Mouse (Mus musculus) neural tube, embryonic 13.5 days (tissue): Measurements from ENCODE around the gene Gm4216. TPM values are rescaled to one million over a fixed set of nuclear protein-coding genes. Genes with fewer than 3 reads are reported as not detected.
"Not testable (repeated sequence)": the region's sequence is repeated elsewhere in the genome, so short reads cannot be mapped to it uniquely, and the experiment has no call there.

Experiments used
- ATAC-seq: fragments of 200-750 bp; cut with Nextera tagmentation; 2 replicates; pipeline ENCODE4 v1.8.0; 2017; ENCODE audit warnings: low read depth, mild to moderate bottlenecking, moderate TSS enrichment, moderate library complexity
- H3K27ac ChIP-seq: fragments of 300-500 bp; sonication (generic); replicated peaks from 2 replicates; pipeline ENCODE4 v1.5.1; 2015; ENCODE audit warnings: moderate library complexity, mild to moderate bottlenecking, inconsistent platforms
- H3K27me3 ChIP-seq: fragments of 300-500 bp; sonication (generic); 2 replicates; pipeline ENCODE4 v1.6.1; 2015; ENCODE audit warnings: mild to moderate bottlenecking, inconsistent platforms
- H3K36me3 ChIP-seq: fragments of 300-500 bp; sonication (generic); 2 replicates; pipeline ENCODE4 v1.6.1; 2015; ENCODE audit warnings: mild to moderate bottlenecking, inconsistent platforms
- H3K4me1 ChIP-seq: fragments of 300-500 bp; sonication (generic); replicated peaks from 2 replicates; pipeline ENCODE4 v1.6.1; 2015; ENCODE audit warnings: inconsistent platforms
- H3K4me2 ChIP-seq: fragments of 300-500 bp; sonication (generic); 2 replicates; pipeline ENCODE4 v1.6.1; 2015; ENCODE audit warnings: inconsistent platforms, mild to moderate bottlenecking, moderate library complexity
- H3K4me3 ChIP-seq: fragments of 300-500 bp; sonication (generic); 2 replicates; pipeline ENCODE4 v1.5.1; 2015; ENCODE audit warnings: mild to moderate bottlenecking, inconsistent platforms
- H3K9ac ChIP-seq: fragments of 300-500 bp; sonication (generic); 2 replicates; pipeline ENCODE4 v1.6.1; 2015; ENCODE audit warnings: moderate library complexity, mild to moderate bottlenecking, inconsistent platforms
- H3K9me3 ChIP-seq: fragments of 300-500 bp; sonication (generic); 2 replicates; pipeline ENCODE4 v1.6.1; 2016; ENCODE audit warnings: inconsistent platforms
- WGBS: fragments of 180-500 bp; shearing (Covaris S2); methylation state at CpG from one replicate; pipeline ENCODE4 v1.1.7; 2015; 5-methylcytosine and 5-hydroxymethylcytosine counted together
- polyA plus RNA-seq: library from polyadenylated mRNA; unstranded; fragments of >200 nt; fragmentation: Nextera tagmentation; extraction: Ambion mirVana; gene quantifications from 2 replicates; pipeline ENCODE4 v1.2.1, GENCODE M21; 2015

Gene Gm4216
- not detected in 2 replicates for polyA plus RNA-seq

- not testable (repeated sequence) for H3K27ac ChIP-seq, H3K9me3 ChIP-seq, H3K36me3 ChIP-seq, H3K4me3 ChIP-seq, ATAC-seq, H3K27me3 ChIP-seq, H3K4me1 ChIP-seq, H3K9ac ChIP-seq, H3K4me2 ChIP-seq
- no CpG with 5 or more reads among the region's 3 CpGs for WGBS
Measured at GRCm38 (mm10) chr7:23019823-23020222, at the start of gene Gm4216. Gene Gm4216 (minus strand): TSS chr7:23019923.

- H3K9ac ChIP-seq, H3K27me3 ChIP-seq, H3K36me3 ChIP-seq, H3K27ac ChIP-seq, H3K9me3 ChIP-seq, ATAC-seq, H3K4me1 ChIP-seq, H3K4me2 ChIP-seq, H3K4me3 ChIP-seq: not testable (repeated sequence)
- WGBS, result no CpG with 5 or more reads among the region's 1 CpGs
Measured at GRCm38 (mm10) chr7:23067356-23067755, 47.6 kb upstream of the Gm4216 start, which contains the start of gene Gm8720. Gene Gm8720 (minus strand): TSS chr7:23067456.

- H3K4me2 ChIP-seq, H3K36me3 ChIP-seq, H3K4me3 ChIP-seq, H3K27me3 ChIP-seq, H3K9ac ChIP-seq, ATAC-seq, H3K9me3 ChIP-seq, H3K27ac ChIP-seq, H3K4me1 ChIP-seq: not testable (repeated sequence)
- no CpG with 5 or more reads among the region's 1 CpGs for WGBS
Measured at GRCm38 (mm10) chr7:23055240-23055639, 35.5 kb upstream of the Gm4216 start, which contains the start of gene Vmn1r163. Gene Vmn1r163 (plus strand): TSS chr7:23055540.

GRCm38 (mm10) chr7:22984573-22984972 lies 35.1 kb downstream of the Gm4216 start, which contains the start of gene Gm4214:
Gene Gm4214 (minus strand): TSS chr7:22984673.
- not testable (repeated sequence) for ATAC-seq, H3K9me3 ChIP-seq, H3K4me3 ChIP-seq, H3K4me1 ChIP-seq, H3K27me3 ChIP-seq, H3K9ac ChIP-seq, H3K4me2 ChIP-seq, H3K27ac ChIP-seq, H3K36me3 ChIP-seq
- no CpG with 5 or more reads among the region's 5 CpGs for WGBS

Other genes with a start within 250 kb of the Gm4216 start
- not detected in 2 replicates for gene Vmn1r158, start 229.1 kb downstream of the Gm4216 start, polyA plus RNA-seq
- not detected in 2 replicates for gene Vmn1r159, start 176.3 kb downstream of the Gm4216 start, polyA plus RNA-seq
- not detected in 2 replicates for gene Vmn1r160, start 148.7 kb downstream of the Gm4216 start, polyA plus RNA-seq
- gene Gm4214, start 35.2 kb downstream of the Gm4216 start, polyA plus RNA-seq, result not detected in 2 replicates
- not detected in 2 replicates for gene Vmn1r163, start 35.6 kb upstream of the Gm4216 start, polyA plus RNA-seq
- not detected in 2 replicates for gene Gm8720, start 47.5 kb upstream of the Gm4216 start, polyA plus RNA-seq
- not detected in 2 replicates for gene Gm10662, start 124.6 kb upstream of the Gm4216 start, polyA plus RNA-seq
- gene Vmn1r165, start 197.4 kb upstream of the Gm4216 start, polyA plus RNA-seq, result not detected in 2 replicates
- gene Vmn1r166, start 231.8 kb upstream of the Gm4216 start, polyA plus RNA-seq, result not detected in 2 replicates